Mouse (Mus musculus) layer of hippocampus, postnatal 25 days (tissue): ENCODE results near the gene Rbp3. TPM values are rescaled to one million over a fixed set of nuclear protein-coding genes. Genes with fewer than 3 reads are reported as not detected.

ENCODE experiments used
- DNase-seq, 2 experiments: peaks; one replicate each; pipeline ENCODE4 v3.0.0; 2022; ENCODE audit warnings: mixed read lengths in 2 of 2, low spot score in 1 of 2; ENCODE audit errors: extremely low spot score in 1 of 2
- total RNA-seq, 2 experiments: library from RNA; stranded (reverse); gene quantifications; 2 replicates each; pipeline ENCODE4 v1.2.3; 2021

Gene Rbp3
- total RNA-seq, 2 experiments from 2014 or later: not detected

- no peak for DNase-seq
Observed at GRCm38 (mm10) chr14:33965675-33966074, 11.9 kb downstream of the Rbp3 start.

DNA sequence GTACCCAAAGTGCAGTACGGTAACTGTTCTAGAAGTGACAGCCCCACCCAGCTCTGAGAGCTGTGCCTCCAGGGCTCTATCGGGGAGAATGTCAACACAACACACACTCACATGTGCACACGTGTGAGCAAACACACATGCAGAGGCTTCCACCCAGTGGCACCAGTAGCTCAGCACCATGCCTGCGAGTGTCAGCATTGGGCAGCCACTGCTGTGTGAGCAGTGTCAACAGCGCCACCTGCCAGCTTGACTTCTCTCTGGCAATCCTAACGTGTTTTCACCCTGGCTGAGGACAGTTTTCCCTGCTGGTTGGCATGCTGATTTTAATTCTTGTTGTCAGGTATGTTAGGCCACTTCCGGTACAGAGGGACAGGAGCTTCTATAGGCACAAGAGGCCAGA is 18.9 kb downstream of the Rbp3 start:
- DNase-seq: no peak

- DNase-seq: no peak
Observed at GRCm38 (mm10) chr14:33974752-33975151, 20.9 kb downstream of the Rbp3 start.

GRCm38 (mm10) chr14:33977748-33978147 is 23.9 kb downstream of the Rbp3 start:
- no peak for DNase-seq

DNA sequence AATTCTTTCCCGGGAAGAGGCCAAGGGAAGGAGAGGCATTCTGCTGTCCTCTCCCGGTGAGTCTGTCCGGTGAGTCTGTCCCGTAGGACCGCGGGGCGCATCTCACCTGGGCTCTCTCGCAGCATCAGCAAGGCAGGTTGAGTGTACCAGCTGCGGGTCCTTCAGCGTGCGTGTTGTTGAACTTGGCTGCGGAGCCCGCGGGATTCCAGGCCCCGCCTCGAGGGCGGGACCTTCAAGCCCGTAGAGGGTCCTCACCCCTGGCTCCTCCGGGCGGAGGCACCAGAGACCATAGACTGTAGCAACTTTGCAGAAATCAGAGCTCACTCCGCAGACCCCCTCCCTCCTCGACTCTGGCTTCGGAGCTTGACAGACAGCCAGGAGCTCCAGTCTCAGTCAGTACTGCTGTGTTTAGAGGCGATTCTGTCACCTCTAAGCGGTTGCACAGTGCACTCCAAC is 24.8 kb downstream of the Rbp3 start, which contains the start of gene Zfp488:
Gene Zfp488, minus strand, starts transcription at position 161 of the 456 bp plus-strand sequence.
- peak in 1 of 2 experiments; percentile 8 for DNase-seq

DNA sequence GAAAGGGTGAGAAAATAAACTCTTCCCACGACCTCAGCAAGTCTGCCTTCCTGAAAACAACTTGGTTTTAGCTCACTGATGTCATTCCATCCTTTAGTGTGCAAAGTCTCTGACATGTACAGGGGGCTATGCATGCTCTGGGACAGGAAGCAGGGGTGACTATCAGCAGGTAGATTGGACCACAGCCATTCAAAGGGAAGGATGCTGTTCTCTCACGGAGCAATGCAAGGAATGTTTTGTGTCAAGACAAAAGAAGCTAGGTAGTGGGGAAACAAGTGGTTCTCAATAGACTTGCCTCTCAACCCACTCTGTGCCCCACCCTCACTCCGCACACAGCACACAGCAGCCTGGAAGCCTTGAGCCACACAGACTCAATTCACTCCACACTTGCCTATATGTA is 35.4 kb downstream of the Rbp3 start:
- no peak for DNase-seq

- DNase-seq: no peak
Observed at GRCm38 (mm10) chr14:33991971-33992370, 38.2 kb downstream of the Rbp3 start.

GRCm38 (mm10) chr14:33993051-33993450 is 39.2 kb downstream of the Rbp3 start:
- no peak for DNase-seq

DNA sequence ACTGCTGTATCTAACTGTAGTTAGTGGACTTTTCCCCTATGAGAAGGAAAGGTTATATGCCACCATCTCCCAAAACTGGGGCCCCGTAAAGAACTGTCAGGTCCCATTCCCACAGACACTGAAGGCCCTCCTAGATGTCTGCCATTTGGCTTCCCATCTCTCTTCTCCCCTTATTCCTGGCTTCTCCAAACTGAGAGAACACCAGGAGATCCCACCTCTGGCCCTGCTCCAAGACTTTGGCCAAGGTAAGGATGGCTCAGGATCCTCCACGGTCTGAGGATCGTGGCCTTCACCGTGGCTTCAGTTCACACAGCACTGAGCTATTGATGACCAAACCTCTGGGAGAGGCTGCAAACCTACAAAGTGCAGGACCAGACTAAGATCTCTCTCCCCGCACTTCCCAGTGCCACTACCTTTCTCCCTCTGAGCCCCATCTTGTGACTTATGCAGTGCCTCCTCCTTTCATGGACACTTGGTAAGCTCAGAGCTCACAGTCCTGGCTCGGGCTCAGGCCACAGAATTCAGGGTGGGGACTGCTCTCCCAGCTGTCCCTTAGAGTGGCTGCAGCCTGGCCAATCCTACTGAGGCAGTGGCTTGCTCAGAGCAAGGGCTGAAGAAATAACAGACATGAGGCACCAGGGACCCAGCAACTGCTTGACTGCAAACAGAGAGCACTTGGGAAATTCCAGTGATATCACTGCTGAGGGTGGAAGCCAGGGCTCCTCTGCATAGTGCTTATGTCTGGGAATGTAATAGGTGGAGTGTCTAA is 39.9 kb downstream of the Rbp3 start:
- DNase-seq: no peak

DNA sequence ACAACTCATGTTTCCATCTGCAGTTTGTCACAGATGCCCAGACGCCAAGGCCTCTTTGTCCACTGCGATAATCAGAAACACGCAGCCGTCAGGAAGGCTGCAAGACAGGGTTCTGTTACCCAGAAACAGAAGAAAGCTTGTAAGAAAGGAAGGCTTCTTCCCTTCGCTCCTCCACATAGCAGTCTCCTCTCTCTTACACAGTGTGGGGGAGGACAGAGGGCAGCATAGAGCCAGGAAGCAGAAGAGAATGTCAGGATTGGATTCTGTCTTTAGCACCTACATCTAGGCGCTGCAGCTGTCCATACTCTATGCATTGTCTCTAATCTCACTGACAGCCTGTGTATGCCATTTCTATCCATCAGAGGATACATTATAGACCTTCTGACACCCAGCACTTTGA is 43.6 kb downstream of the Rbp3 start:
- DNase-seq: no peak

GRCm38 (mm10) chr14:34000076-34000475 is 46.3 kb downstream of the Rbp3 start:
- no peak for DNase-seq

DNA sequence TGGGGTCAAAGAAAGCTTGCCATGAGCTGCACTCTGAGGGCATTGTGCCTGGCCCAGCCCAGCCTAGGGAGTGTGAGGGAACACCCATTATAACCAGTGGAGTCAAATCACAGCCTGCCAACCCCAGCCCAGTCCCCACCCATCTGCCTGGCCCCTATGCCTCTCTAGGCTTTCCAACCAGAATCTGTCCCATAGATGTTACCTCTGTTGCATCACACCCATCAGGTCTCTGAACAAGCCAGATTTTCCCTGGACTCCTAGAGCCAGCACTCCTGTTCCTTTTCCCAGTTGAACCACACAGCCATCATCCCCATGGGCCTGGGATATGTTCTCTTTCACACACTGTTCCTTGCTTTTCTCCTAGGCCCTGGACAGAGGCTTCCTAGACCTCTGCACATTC is 47.6 kb downstream of the Rbp3 start:
- no peak for DNase-seq

- no peak for DNase-seq
Observed at GRCm38 (mm10) chr14:34002358-34002757, 48.6 kb downstream of the Rbp3 start.

Other genes starting within 250 kb of the Rbp3 start
- gene Gdf10, start 30.4 kb upstream of the Rbp3 start, total RNA-seq: 1 to 10 TPM; 6.9 to 7.0 TPM
- gene Gdf2, start 13.0 kb upstream of the Rbp3 start, total RNA-seq: not detected
- 1 to 10 TPM; 6.6 to 7.3 TPM for gene Zfp488, start 24.8 kb downstream of the Rbp3 start, total RNA-seq
- gene Gm30083, start 61.2 kb downstream of the Rbp3 start, total RNA-seq: not detected
- not detected for gene Gm5460, start 62.8 kb downstream of the Rbp3 start, total RNA-seq
- gene Antxrl, start 98.7 kb downstream of the Rbp3 start, total RNA-seq: not detected
- gene Anxa8, start 132.0 kb downstream of the Rbp3 start, total RNA-seq: under 1 TPM in 1 of 2 experiments, not detected in 1; 0.15 TPM
- not detected for gene A630023A22Rik, start 148.8 kb downstream of the Rbp3 start, total RNA-seq
- not detected for gene Npy4r, start 198.5 kb downstream of the Rbp3 start, total RNA-seq
- 1 to 10 TPM; 1.6 to 2.8 TPM for gene Gprin2, start 247.7 kb downstream of the Rbp3 start, total RNA-seq